Mouse (Mus musculus) kidney, postnatal 0 days (tissue): ENCODE data around the gene Trim37. TPM values are rescaled to one million over a fixed set of nuclear protein-coding genes. Genes with fewer than 3 reads are reported as not detected.

Experiments
- ATAC-seq: fragments of 200-750 bp; cut with Nextera tagmentation; replicated peaks from 2 replicates; pipeline ENCODE4 v1.8.0; 2017; ENCODE audit warnings: low read depth, moderate number of reproducible peaks, moderate TSS enrichment, moderate library complexity; ENCODE audit not compliant: low FRiP score
- DNase-seq: peaks from one replicate; pipeline ENCODE4 v3.0.0-alpha.2; 2016; ENCODE audit warnings: low spot score
- H3K27ac ChIP-seq: fragments of 300-500 bp; sonication (generic); 2 replicates; pipeline ENCODE4 v1.5.1; 2014; ENCODE audit warnings: mild to moderate bottlenecking
- H3K27me3 ChIP-seq: fragments of 300-500 bp; sonication (generic); 2 replicates; pipeline ENCODE4 v1.6.1; 2014; ENCODE audit warnings: low read length, mixed read lengths; ENCODE audit not compliant: insufficient read depth
- H3K36me3 ChIP-seq: fragments of 300-500 bp; sonication (generic); 2 replicates; pipeline ENCODE4 v1.6.1; 2014; ENCODE audit warnings: low read length, mixed read lengths; ENCODE audit not compliant: insufficient read depth
- H3K4me1 ChIP-seq: fragments of 300-500 bp; sonication (generic); replicated peaks from 2 replicates; pipeline ENCODE4 v1.6.1; 2014; ENCODE audit warnings: antibody characterized with exemption, low read length, mixed read lengths; ENCODE audit not compliant: insufficient read depth
- H3K4me2 ChIP-seq: fragments of 300-500 bp; sonication (generic); 2 replicates; pipeline ENCODE4 v1.6.1; 2014; ENCODE audit warnings: mild to moderate bottlenecking, low read length, moderate library complexity, mixed read lengths
- H3K4me3 ChIP-seq: fragments of 300-500 bp; sonication (generic); replicated peaks from 2 replicates; pipeline ENCODE4 v1.5.1; 2014; ENCODE audit warnings: low read depth, low read length
- H3K9ac ChIP-seq: fragments of 300-500 bp; sonication (generic); 2 replicates; pipeline ENCODE4 v1.6.1; 2014; ENCODE audit warnings: low read depth, low read length
- H3K9me3 ChIP-seq: fragments of 300-500 bp; sonication (generic); replicated peaks from 2 replicates; pipeline ENCODE4 v1.6.1; 2016; ENCODE audit warnings: low read length, inconsistent platforms, mixed read lengths
- CTCF ChIP-seq: IDR thresholded peaks from 2 replicates; pipeline ENCODE4 v1.5.1; 2016; ENCODE audit warnings: antibody characterized with exemption, low read depth, mild to moderate bottlenecking, moderate library complexity
- WGBS: fragments of 180-500 bp; shearing (Covaris S2); extraction: QIAGEN DNeasy Blood & Tissue Kit; methylation state at CpG from one replicate; pipeline ENCODE4 v1.1.7; 2014; 5-methylcytosine and 5-hydroxymethylcytosine counted together
- polyA plus RNA-seq: library from polyadenylated mRNA; unstranded; fragments of >200 nt; fragmentation: Nextera tagmentation; extraction: Ambion mirVana; gene quantifications from 2 replicates; pipeline ENCODE4 v1.2.1, GENCODE M21; 2015

The Trim37 gene
- 19.8 and 22.3 TPM in 2 replicates for polyA plus RNA-seq

DNA sequence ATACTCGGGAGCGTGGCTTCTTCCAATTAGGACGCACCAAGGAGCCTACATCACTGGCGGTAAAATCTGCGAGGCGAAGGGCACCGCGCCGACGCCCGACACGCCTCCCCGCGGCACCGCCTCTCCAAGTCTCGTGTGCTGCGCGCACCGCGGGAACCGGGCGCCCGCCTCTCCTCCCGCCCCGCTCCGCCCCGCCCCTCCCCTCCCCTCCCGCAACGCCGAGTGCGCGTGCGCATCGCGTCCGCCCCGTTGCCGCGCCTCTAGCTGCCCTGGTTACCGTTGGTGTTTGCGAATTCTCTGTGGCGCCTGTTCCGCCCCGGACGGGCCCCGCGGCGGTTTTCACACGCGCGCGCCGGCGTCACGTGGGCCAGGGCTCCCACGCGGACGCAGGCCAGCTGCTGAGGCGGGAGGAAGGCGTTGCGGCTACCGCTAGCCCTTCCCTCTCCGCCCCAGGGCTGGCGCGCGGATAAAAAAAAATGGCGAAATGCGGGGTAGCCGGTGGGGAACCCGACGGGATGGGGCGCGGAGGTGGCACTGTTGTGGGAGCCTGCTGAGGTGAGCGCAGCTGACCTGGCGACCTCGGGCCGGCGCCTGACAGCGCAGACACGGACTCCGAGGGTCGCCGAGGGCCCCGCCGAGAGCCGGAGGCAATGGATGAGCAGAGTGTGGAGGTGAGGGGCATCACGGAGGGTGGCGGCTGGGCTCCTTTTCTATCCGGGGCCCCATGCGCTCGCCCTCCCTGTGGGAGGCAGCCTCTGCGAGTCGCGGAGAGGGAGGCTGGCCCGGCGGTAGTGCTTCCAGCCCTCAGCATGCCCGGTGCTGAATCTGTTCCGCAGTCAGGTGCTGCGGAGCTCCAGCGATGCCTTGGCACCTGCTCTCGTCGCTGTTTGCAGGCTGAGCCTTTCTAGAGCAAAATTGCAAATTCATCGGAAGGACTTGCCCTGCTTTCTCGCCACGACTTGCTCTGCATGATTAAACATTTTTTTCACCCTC is at the start of gene Trim37:
TSS of gene Trim37 (plus strand) at position 254 of the 993 bp plus-strand sequence.
- DNase-seq (peak; percentile 96), ATAC-seq (peak; percentile 87)
- Histone ChIP-seq H3K27me3 (no peaks in the 10 kb centered on the region), H3K4me1 (0 out of 2 replicates have a peak, but pooled peaks cover 9% of the 10 kb centered on the region), H3K4me3 (peak within 1 kb of the TSS; percentile 77), H3K27ac (peak within 1 kb of the TSS; percentile 81), H3K9me3 (no peaks in the 10 kb centered on the region), H3K4me2 (peak within 1 kb of the TSS; percentile 57), H3K9ac (peak within 1 kb of the TSS; percentile 71), H3K36me3 (peaks cover 10% of the 10 kb centered on the region)
- under 1% methylated on average over 104 of the region's 105 CpGs for WGBS
- TF ChIP-seq CTCF, result 0 out of 2 replicates have a peak, but pooled peaks have one; percentile 0

DNA sequence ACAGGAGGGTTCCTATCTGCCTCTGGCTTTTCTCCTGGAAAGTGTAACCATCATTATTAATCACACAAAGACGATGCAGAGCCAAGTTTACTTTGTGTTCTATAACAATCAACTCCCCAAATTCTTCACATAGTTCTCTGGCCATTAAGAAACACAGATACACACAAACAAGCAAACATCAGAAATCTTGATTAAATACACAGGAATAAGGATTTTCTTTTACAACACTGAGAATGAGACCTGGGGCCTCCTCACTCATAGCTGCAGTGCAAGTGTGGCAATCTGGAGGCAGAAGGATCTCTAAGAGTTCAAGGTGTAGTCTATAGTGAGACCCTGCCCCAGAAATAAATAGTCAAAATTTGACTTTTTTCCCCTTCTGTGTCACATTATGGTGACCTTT is 43.2 kb upstream of the Trim37 start:
- H3K4me2 ChIP-seq, result no peak overlapping the region
- peaks cover 15% of the 10 kb centered on the region; the same call in 1 of the 2 replicates for H3K4me1 ChIP-seq
- H3K27me3 ChIP-seq, result no peaks in the 10 kb centered on the region
- ATAC-seq (no peak), DNase-seq (no peak)
- H3K27ac ChIP-seq, result no peak overlapping the region
- peaks cover 29% of the 10 kb centered on the region; the same call in 1 of the 2 replicates for H3K36me3 ChIP-seq
- no peaks in the 10 kb centered on the region for H3K9me3 ChIP-seq
- TF ChIP-seq CTCF, result no peak
- 66% methylated on average over 1 of the region's 1 CpGs for WGBS
- no peak overlapping the region for H3K9ac ChIP-seq
- no peak overlapping the region for H3K4me3 ChIP-seq

DNA sequence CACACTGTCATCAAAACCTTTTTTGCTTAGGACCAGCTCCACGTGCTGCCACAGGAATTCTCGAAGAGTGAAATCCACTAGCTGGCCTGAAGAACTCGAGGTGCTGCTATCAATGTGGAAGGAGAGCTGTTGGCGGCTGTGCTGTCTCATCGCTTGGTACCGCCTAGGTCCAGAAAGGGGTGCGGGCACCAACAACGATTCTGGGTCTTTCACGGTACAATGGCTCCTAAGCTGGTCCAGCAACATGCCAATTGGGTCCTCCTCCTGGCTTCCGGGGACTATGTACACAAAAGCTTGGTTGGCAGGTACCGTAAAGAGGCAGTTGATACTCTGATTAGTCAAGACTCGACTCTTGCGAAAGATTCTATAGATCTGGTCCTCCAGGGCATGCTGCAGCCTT is 41.4 kb upstream of the Trim37 start:
- H3K4me2 ChIP-seq, result peak overlapping the region; percentile 92
- no peak for TF ChIP-seq CTCF
- H3K27ac ChIP-seq, result no peak overlapping the region
- no peaks in the 10 kb centered on the region for H3K27me3 ChIP-seq
- WGBS, result 88% methylated on average over 13 of the region's 13 CpGs
- H3K9ac ChIP-seq, result no peak overlapping the region; the same call in 1 of the 2 replicates
- H3K36me3 ChIP-seq, result peaks cover 16% of the 10 kb centered on the region; the same call in 1 of the 2 replicates
- ATAC-seq (no peak), DNase-seq (no peak)
- no peaks in the 10 kb centered on the region for H3K9me3 ChIP-seq
- H3K4me1 ChIP-seq, result peaks cover 15% of the 10 kb centered on the region; the same call in 1 of the 2 replicates
- H3K4me3 ChIP-seq, result peak overlapping the region; percentile 95

DNA sequence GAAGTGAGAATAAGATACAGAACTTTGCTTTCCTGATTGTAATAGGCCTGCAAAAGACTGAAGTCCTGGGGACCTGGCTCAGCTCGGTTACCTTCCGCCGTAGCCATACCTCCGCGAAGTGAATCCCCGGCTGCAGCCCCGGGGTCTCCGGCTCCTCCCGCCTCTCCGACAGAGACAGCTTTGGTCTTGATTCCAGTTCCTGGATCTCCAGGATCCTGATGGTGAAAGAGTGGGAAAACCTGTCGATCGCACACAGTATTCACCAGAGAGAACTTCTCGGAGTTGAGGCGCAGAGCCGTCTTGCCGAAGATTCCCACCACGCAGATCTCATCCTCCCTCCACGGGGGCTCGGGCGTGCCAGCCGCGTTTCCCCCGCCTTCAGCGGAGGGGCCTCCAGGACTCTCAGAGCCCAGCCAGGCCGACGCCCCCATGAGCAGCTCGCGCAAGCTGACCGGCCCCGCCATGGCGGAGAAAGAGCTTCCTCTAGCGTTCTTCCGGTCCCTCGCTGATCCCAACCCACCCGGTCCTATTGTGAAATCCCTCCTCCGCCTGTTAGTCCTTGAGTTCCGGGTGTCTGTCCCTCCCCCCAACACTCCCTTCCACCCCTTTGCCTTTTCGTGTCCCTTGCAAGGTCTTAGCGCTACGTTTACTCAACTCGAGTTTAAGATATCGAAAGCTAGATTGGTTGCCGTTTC is 40.4 kb upstream of the Trim37 start, which contains the start of gene Smg8:
TSS of gene Smg8 (minus strand) at position 485 of the 695 bp plus-strand sequence.
- WGBS, result under 1% methylated on average over 43 of the region's 43 CpGs
- peak; percentile 85 for ATAC-seq
- H3K4me1 ChIP-seq, result peaks cover 15% of the 10 kb centered on the region; the same call in 1 of the 2 replicates
- peaks cover 17% of the 10 kb centered on the region; the same call in 1 of the 2 replicates for H3K36me3 ChIP-seq
- H3K9ac ChIP-seq, result peak within 1 kb of the TSS; percentile 91
- H3K27ac ChIP-seq, result peak within 1 kb of the TSS; percentile 58
- peak within 1 kb of the TSS; percentile 95 for H3K4me3 ChIP-seq
- H3K27me3 ChIP-seq, result no peaks in the 10 kb centered on the region
- TF ChIP-seq CTCF, result no peak
- H3K4me2 ChIP-seq, result peak within 1 kb of the TSS; percentile 92
- peak; percentile 97 for DNase-seq
- H3K9me3 ChIP-seq, result no peaks in the 10 kb centered on the region

DNA sequence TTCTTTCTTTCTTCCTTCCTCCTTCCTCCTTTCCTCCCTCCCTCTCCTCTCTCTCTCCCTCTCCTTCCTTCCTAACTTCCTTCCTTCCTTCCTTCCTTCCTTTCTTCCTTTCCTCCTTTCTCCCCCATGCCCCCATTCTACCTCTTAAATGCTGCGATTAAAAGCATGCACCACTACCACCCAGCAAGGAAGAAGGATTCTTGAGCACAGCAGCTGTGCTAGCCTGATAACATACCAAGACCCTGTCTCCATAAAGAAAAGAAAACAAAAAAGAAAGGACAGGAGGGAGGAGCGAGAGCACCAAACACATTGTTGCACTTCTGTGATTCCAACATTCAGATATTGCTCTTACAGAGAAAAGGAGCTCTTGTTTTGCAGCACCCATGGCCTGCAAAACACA is 39.7 kb upstream of the Trim37 start:
- no peak for ATAC-seq
- peak overlapping the region; percentile 91; the same call in 1 of the 2 replicates for H3K9ac ChIP-seq

DNA sequence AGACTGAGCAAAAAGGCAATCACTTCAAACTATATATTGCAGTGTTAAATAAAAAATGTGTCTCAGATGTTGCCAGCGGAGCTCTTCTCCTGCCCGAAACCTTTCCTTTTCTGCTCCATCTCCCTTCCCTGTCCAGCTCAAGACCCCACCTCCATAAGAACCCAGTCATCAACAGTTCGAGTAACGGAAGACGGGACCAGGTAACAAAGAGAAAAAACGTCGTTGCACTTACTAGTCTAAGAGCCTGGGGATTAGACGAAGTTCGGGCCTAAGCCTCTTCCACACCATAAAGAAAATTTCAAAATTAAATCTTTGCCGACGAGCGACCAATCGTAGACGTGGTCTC is 18.5 kb upstream of the Trim37 start, which contains the start of gene Prr11:
TSS of gene Prr11 (minus strand) at position 300 of the 346 bp plus-strand sequence.
- DNase-seq, result no peak
- WGBS, result 0% methylated on average over 14 of the region's 14 CpGs
- no peaks in the 10 kb centered on the region for H3K27me3 ChIP-seq
- ATAC-seq, result no peak
- H3K4me1 ChIP-seq, result 0 out of 2 replicates have a peak, but pooled peaks cover 6% of the 10 kb centered on the region
- peaks cover 8% of the 10 kb centered on the region; the same call in 1 of the 2 replicates for H3K36me3 ChIP-seq
- H3K27ac ChIP-seq, result peak within 1 kb of the TSS; percentile 96
- no peaks in the 10 kb centered on the region for H3K9me3 ChIP-seq
- H3K9ac ChIP-seq, result peak within 1 kb of the TSS; percentile 88
- TF ChIP-seq CTCF, result no peak
- H3K4me3 ChIP-seq, result peak within 1 kb of the TSS; percentile 90
- peak within 1 kb of the TSS; percentile 79 for H3K4me2 ChIP-seq

More for the DNA sequence above, 39.7 kb upstream of the Trim37 start:
- WGBS, result 51% methylated on average over 2 of the region's 2 CpGs
- Histone ChIP-seq H3K4me1 (peaks cover 15% of the 10 kb centered on the region; the same call in 1 of the 2 replicates), H3K27ac (no peak overlapping the region), H3K4me3 (peak overlapping the region; percentile 95), H3K27me3 (no peaks in the 10 kb centered on the region), H3K9me3 (no peaks in the 10 kb centered on the region), H3K36me3 (peaks cover 16% of the 10 kb centered on the region; the same call in 1 of the 2 replicates), H3K4me2 (peak overlapping the region; percentile 92)
- TF ChIP-seq CTCF, result no peak
- no peak for DNase-seq
